Mouse (Mus musculus): Measurements from ENCODE around the gene Spata32. TPM values are rescaled to one million over a fixed set of nuclear protein-coding genes. Genes with fewer than 3 reads are reported as not detected.

Spata32 gene
- total RNA-seq (2021) = 1 to 10 TPM; 1.6 to 2.0 TPM

DNA sequence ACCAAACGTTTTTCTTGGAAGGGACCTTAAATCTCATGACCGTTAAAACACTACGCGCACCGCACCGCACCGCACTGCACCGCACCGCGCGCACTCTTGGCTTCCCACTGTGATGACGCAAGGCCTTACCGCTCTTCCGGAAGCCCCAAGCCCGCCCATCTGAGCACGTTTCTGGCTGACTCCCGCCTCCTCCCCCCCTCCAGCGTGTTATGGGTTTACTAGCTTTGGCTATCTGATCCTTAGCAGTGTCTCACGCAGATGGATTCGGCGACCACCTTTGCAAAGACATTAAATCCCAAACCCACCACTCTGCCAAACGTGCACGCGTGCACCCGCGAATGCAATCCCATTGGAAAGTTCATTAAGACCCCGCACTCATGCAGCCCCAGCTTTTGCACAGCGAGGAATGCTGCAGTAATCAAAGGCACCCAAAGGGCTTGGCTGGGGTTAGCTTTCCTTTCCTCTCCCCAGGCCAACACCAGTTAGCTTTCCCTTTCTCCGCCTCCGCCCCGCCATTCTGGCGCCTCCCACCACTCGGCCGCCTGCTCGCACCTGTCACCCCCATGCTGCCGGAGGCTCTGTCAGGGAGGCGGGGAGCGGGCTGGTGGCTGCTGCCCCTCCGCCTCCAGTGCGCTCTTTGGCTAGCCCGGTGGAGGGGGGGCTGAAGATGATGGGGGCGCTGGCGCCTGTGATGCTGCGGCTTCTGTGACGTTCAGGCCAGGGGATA, at the start of gene Spata32:
Gene Spata32 (minus strand): TSS at position 643 of the 727 bp plus-strand sequence.
- intact Hi-C loops (cut with DNase I) = no loop called here

GRCm38 (mm10) chr11:103267346-103268219, 49.4 kb upstream of the Spata32 start, which contains the start of gene Map3k14:
Gene Map3k14, minus strand, starts transcription at chr11:103267472.
- DNase-seq (ENCODE audit: extremely low spot score in 1 of 2, low spot score in 2 of 2) = peak; percentile 99
- intact Hi-C loops (cut with DNase I) = loop anchor here (5.0 kb wide), 1 partner anchor 55 kb away; no protein-coding TSS in a partner anchor

More for the DNA sequence above, at the start of gene Spata32:
- DNase-seq (ENCODE audit: extremely low spot score in 1 of 2, low spot score in 2 of 2) = peak; percentile 63 to 76

GRCm38 (mm10) chr11:103266729-103267345, 48.6 kb upstream of the Spata32 start:
- no peak for DNase-seq (ENCODE audit: extremely low spot score in 1 of 2, low spot score in 2 of 2)
- intact Hi-C loops (cut with DNase I) = loop anchor here (5.0 kb wide), 1 partner anchor 55 kb away; no protein-coding TSS in a partner anchor

DNA sequence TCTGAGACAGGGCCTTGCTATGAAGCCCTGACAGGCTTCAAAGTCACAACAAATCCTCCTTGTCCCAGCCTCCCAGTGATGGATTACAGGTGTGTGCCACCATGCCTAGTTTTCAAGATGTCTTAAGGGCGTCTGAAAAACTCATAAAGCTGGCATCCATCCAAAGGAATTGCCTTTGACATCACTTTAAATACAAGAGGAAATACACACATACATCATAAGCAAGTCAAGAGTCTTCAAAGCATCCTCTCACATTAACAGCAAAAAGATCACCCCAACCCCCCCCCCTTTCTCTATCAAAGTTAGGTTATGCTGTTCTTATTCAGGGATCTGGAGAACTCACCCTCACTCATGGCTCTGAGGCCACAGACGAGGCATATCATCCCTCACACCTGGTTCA, 47.6 kb upstream of the Spata32 start:
- DNase-seq (ENCODE audit: extremely low spot score in 1 of 2, low spot score in 2 of 2) = no peak
- intact Hi-C loops (cut with DNase I) = loop anchor here (5.0 kb wide), 1 partner anchor 56 kb away; no protein-coding TSS in a partner anchor

DNA sequence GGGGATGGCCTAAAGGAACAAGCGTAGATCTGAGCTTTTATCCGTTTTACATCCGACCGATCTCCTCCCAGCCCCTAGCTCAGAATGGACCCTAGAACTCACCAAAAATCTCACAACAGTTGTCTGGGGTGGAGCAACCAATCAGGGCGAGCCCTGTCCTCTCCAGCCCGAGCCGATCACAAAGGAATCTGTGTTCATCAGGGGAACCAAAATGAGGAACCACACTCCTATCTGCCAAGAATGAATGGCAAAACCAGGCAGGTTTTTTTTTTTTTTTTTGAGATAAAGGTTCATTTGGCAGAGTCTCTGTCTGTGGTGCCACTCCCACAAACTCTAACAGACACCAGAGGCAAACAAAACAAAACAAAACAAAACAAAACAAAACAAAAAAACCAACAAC, 47.0 kb upstream of the Spata32 start:
- intact Hi-C loops (cut with DNase I) = loop anchor here (5.0 kb wide), 1 partner anchor 57 kb away; no protein-coding TSS in a partner anchor

GRCm38 (mm10) chr11:103264427-103265005, 46.3 kb upstream of the Spata32 start:
- intact Hi-C loops (cut with DNase I) = loop anchor here (5.0 kb wide), 1 partner anchor 58 kb away; no protein-coding TSS in a partner anchor
- no peak for DNase-seq (ENCODE audit: extremely low spot score in 1 of 2, low spot score in 2 of 2)

More for the DNA sequence above, 47.0 kb upstream of the Spata32 start:
- no peak for DNase-seq (ENCODE audit: extremely low spot score in 1 of 2, low spot score in 2 of 2)

DNA sequence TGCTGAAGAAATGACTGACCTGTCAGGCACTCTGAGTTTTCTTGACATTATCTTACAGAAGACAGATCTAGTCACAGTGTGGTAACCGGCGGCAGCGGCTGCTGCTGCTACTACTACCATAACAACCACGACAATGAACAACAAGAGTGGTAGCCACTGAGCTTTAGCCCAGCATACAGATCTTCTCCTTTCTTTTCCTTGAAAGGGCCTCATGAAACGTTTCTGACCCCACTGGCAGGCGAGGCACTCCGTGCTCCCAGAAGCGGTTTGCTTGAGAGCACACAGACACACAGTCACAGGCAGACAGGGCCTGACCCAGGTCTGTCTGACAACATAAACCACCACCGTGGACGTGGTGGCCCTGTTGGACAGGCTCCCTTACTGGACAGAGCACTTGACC, 45.3 kb upstream of the Spata32 start:
- no peak for DNase-seq (ENCODE audit: extremely low spot score in 1 of 2, low spot score in 2 of 2)
- intact Hi-C loops (cut with DNase I) = no loop called here

- intact Hi-C loops (cut with DNase I) = no loop called here
- DNase-seq (ENCODE audit: extremely low spot score in 1 of 2, low spot score in 2 of 2) = no peak
Measured at GRCm38 (mm10) chr11:103262412-103263267, 44.4 kb upstream of the Spata32 start.

DNA sequence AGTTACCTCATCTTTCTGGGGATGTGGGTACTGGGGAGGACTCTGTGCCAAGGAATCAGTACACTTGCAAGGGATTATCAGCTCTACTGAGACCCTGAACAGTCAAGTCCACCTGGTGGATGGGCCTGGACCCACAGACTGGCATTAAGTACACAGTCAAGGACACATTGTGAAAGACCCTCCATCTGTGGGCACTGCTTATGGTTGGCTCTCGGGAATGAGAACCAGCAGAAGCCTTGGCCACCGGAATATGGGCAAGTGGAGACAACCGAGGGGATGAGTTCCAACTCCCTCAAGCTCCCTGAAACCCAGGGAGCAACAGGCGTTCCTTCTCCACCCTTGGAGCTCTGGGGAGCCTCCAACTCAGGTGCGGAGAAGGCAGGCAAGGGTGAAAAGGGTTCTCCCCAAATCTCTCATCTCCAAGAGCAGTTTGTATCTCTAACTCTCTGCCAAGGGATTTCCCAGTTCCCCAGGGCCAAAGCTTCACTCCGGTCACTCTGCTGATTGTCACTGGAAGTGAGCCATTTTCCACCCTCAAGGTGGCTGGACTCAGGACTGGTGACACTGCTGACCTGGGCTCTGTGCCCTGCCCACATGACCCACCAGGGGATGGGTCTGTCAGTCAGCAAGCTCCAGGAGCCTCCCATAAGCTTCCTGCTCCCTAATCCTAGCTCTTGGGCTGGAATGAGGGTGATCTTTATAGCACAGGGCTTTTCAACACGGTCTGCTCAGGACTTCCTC, 43.6 kb upstream of the Spata32 start:
- DNase-seq (ENCODE audit: extremely low spot score in 1 of 2, low spot score in 2 of 2) = no peak
- intact Hi-C loops (cut with DNase I) = no loop called here

GRCm38 (mm10) chr11:103260515-103261192, 42.4 kb upstream of the Spata32 start:
- intact Hi-C loops (cut with DNase I) = no loop called here

GRCm38 (mm10) chr11:103260034-103260433, 41.8 kb upstream of the Spata32 start:
- no peak for DNase-seq (ENCODE audit: extremely low spot score in 1 of 2, low spot score in 2 of 2)
- intact Hi-C loops (cut with DNase I) = no loop called here

More at GRCm38 (mm10) chr11:103260515-103261192, 42.4 kb upstream of the Spata32 start:
- DNase-seq (ENCODE audit: extremely low spot score in 1 of 2, low spot score in 2 of 2) = no peak

GRCm38 (mm10) chr11:103257938-103258481, 39.8 kb upstream of the Spata32 start:
- intact Hi-C loops (cut with DNase I) = no loop called here
- DNase-seq (ENCODE audit: extremely low spot score in 1 of 2, low spot score in 2 of 2) = no peak

DNA sequence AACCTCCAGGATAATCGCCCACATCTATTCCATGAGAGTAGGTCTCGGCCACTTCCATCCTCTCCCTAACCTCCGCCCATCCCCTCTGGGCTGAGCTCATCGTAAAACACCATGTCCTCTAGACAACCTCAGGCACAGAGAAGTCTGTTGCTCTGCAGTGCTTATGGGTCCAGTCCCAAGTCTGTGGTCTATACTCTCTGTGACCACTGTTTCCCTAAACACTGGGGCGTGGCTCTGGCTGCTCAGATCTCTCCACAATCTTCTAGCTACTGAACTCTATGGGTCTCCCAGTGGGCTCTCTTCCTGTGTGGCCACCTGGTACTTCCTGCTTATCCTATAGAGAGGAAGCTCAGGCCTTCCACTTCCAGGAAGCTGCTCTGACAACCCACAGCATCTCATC, 35.4 kb upstream of the Spata32 start:
- no peak for DNase-seq (ENCODE audit: extremely low spot score in 1 of 2, low spot score in 2 of 2)
- intact Hi-C loops (cut with DNase I) = no loop called here

DNA sequence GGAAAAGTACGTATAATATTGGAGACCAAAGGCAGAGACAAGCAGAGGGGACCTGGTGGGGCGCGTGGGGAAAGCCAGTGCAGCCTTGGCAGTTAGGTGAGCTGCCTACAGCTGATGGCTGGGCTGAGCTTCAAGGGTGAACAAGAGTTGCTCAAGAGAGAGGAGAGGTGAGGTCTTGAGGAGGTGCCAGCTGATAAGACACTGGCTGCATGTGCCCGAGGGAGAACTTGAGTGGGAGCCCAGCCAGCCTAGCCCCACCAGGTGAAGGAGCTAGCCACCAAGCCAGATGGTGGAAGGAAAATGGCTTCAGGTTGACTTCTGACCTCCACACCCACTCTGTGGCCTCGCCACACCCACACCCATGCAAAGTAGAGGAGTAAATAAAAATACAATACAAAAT, 34.1 kb upstream of the Spata32 start:
- no peak for DNase-seq (ENCODE audit: extremely low spot score in 1 of 2, low spot score in 2 of 2)
- intact Hi-C loops (cut with DNase I) = no loop called here

DNA sequence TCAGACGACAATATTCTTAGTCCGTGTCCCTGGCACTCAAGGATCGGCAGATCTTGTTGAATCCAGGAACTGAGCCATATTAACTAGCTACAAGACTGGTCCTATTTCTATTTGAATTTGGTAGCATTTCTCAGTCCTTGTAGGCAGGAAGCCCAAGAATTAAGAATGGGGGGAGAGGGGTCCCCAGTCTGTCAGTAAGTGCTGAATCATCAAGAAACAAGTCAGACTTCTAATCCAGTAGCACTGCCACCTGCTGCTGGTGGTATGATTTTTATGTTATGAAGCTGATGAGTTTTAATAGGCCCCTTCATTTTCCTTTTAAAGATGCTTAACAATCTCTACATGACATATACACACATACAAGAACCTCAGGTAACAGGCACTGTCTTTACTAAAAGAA, 32.1 kb upstream of the Spata32 start:
- intact Hi-C loops (cut with DNase I) = no loop called here
- DNase-seq (ENCODE audit: extremely low spot score in 1 of 2, low spot score in 2 of 2) = no peak

GRCm38 (mm10) chr11:103249509-103249908, 31.3 kb upstream of the Spata32 start:
- no peak for DNase-seq (ENCODE audit: extremely low spot score in 1 of 2, low spot score in 2 of 2)
- intact Hi-C loops (cut with DNase I) = no loop called here
